Mouse (Mus musculus): ENCODE results near the gene Slc37a4. TPM values are rescaled to one million over a fixed set of nuclear protein-coding genes. Genes with fewer than 3 reads are reported as not detected.
"Not testable (repeated sequence)": the region's sequence is repeated elsewhere in the genome, so short reads cannot be mapped to it uniquely, and the experiment has no call there.

Gene Slc37a4
- polyA plus RNA-seq, 1 experiment from 2014 or later = 35.9 TPM

- no peak for ATAC-seq
- no peak overlapping the region for H3K4me3 ChIP-seq (replicated peaks)
- WGBS = 95% methylated on average over 6 of the region's 6 CpGs
Observed at GRCm38 (mm10) chr9:44376141-44376540, 20.5 kb upstream of the Slc37a4 start.

GRCm38 (mm10) chr9:44377335-44377734, 19.3 kb upstream of the Slc37a4 start:
- 92% methylated on average over 2 of the region's 2 CpGs for WGBS
- H3K9me3 ChIP-seq; H3K27me3 ChIP-seq; ATAC-seq; H3K27ac ChIP-seq; H3K4me2 ChIP-seq (replicated peaks); H3K4me3 ChIP-seq (replicated peaks); H3K9ac ChIP-seq (replicated peaks): not testable (repeated sequence)
- H3K36me3 ChIP-seq = peaks cover 16% of the 10 kb centered on the region
- peaks cover 29% of the 10 kb centered on the region for H3K4me1 ChIP-seq (replicated peaks)

More at GRCm38 (mm10) chr9:44376141-44376540, 20.5 kb upstream of the Slc37a4 start:
- Histone ChIP-seq H3K4me1 (replicated peaks) (peaks cover 24% of the 10 kb centered on the region), H3K36me3 (peaks cover 4% of the 10 kb centered on the region), H3K27ac (no peak overlapping the region), H3K4me2 (replicated peaks) (no peak overlapping the region), H3K9me3 (no peaks in the 10 kb centered on the region), H3K9ac (replicated peaks) (no peak overlapping the region), H3K27me3 (no peaks in the 10 kb centered on the region)

GRCm38 (mm10) chr9:44378153-44378730, 18.4 kb upstream of the Slc37a4 start:
- Histone ChIP-seq H3K4me1 (replicated peaks) (peaks cover 29% of the 10 kb centered on the region), H3K27ac (peak overlapping the region; percentile 87), H3K36me3 (peaks cover 25% of the 10 kb centered on the region), H3K4me2 (replicated peaks) (peak overlapping the region; percentile 68), H3K27me3 (no peaks in the 10 kb centered on the region), H3K9me3 (no peaks in the 10 kb centered on the region), H3K9ac (replicated peaks) (peak overlapping the region; percentile 68), H3K4me3 (replicated peaks) (peak overlapping the region; percentile 93)
- 92% methylated on average over 5 of the region's 5 CpGs for WGBS
- ATAC-seq = no peak

GRCm38 (mm10) chr9:44379054-44379834, 17.4 kb upstream of the Slc37a4 start, which contains the start of gene Hyou1:
TSS of gene Hyou1 (plus strand) at chr9:44379490.
- no peaks in the 10 kb centered on the region for H3K27me3 ChIP-seq
- peak within 1 kb of the TSS; percentile 95 for H3K9ac ChIP-seq (replicated peaks)
- under 1% methylated on average over 78 of the region's 83 CpGs for WGBS
- H3K9me3 ChIP-seq = no peaks in the 10 kb centered on the region
- H3K4me3 ChIP-seq (replicated peaks) = peak within 1 kb of the TSS; percentile 93
- peak within 1 kb of the TSS; percentile 86 for H3K4me2 ChIP-seq (replicated peaks)
- peak; percentile 98 for ATAC-seq
- H3K27ac ChIP-seq = peak within 1 kb of the TSS; percentile 88
- H3K36me3 ChIP-seq = peaks cover 35% of the 10 kb centered on the region
- H3K4me1 ChIP-seq (replicated peaks) = peaks cover 29% of the 10 kb centered on the region

GRCm38 (mm10) chr9:44379862-44380261, 16.8 kb upstream of the Slc37a4 start:
- peaks cover 29% of the 10 kb centered on the region for H3K4me1 ChIP-seq (replicated peaks)
- H3K9me3 ChIP-seq = no peaks in the 10 kb centered on the region
- H3K36me3 ChIP-seq = peaks cover 41% of the 10 kb centered on the region
- peak overlapping the region; percentile 88 for H3K27ac ChIP-seq
- peak overlapping the region; percentile 86 for H3K4me2 ChIP-seq (replicated peaks)
- no peaks in the 10 kb centered on the region for H3K27me3 ChIP-seq
- peak; percentile 53 for ATAC-seq
- H3K4me3 ChIP-seq (replicated peaks) = peak overlapping the region; percentile 93
- H3K9ac ChIP-seq (replicated peaks) = peak overlapping the region; percentile 95
- WGBS = 12% methylated on average over 15 of the region's 15 CpGs

GRCm38 (mm10) chr9:44384596-44384995, 12.1 kb upstream of the Slc37a4 start:
- Histone ChIP-seq H3K9me3 (no peaks in the 10 kb centered on the region), H3K36me3 (peaks cover 88% of the 10 kb centered on the region), H3K27me3 (no peaks in the 10 kb centered on the region), H3K4me1 (replicated peaks) (peaks cover 18% of the 10 kb centered on the region), H3K9ac (replicated peaks) (no peak overlapping the region), H3K27ac (no peak overlapping the region), H3K4me3 (replicated peaks) (no peak overlapping the region), H3K4me2 (replicated peaks) (no peak overlapping the region)
- 94% methylated on average over 13 of the region's 13 CpGs for WGBS
- no peak for ATAC-seq

- no peaks in the 10 kb centered on the region for H3K27me3 ChIP-seq
- no peak overlapping the region for H3K4me2 ChIP-seq (replicated peaks)
- H3K36me3 ChIP-seq = peaks cover 96% of the 10 kb centered on the region
- no peak overlapping the region for H3K4me3 ChIP-seq (replicated peaks)
- H3K27ac ChIP-seq = no peak overlapping the region
- H3K9me3 ChIP-seq = no peaks in the 10 kb centered on the region
- H3K4me1 ChIP-seq (replicated peaks) = no peaks in the 10 kb centered on the region
- no peak for ATAC-seq
- H3K9ac ChIP-seq (replicated peaks) = no peak overlapping the region
- 77% methylated on average over 3 of the region's 3 CpGs for WGBS
Observed at GRCm38 (mm10) chr9:44387221-44387620, 9.4 kb upstream of the Slc37a4 start.

GRCm38 (mm10) chr9:44389273-44389672, 7.4 kb upstream of the Slc37a4 start:
- H3K27me3 ChIP-seq = no peaks in the 10 kb centered on the region
- H3K27ac ChIP-seq = no peak overlapping the region
- H3K4me2 ChIP-seq (replicated peaks) = no peak overlapping the region
- H3K9ac ChIP-seq (replicated peaks) = no peak overlapping the region
- H3K9me3 ChIP-seq = no peaks in the 10 kb centered on the region
- peaks cover 81% of the 10 kb centered on the region for H3K36me3 ChIP-seq
- WGBS = 61% methylated on average over 8 of the region's 8 CpGs
- ATAC-seq = no peak
- H3K4me3 ChIP-seq (replicated peaks) = no peak overlapping the region
- H3K4me1 ChIP-seq (replicated peaks) = no peaks in the 10 kb centered on the region

GRCm38 (mm10) chr9:44391466-44391865, 5.2 kb upstream of the Slc37a4 start:
- H3K4me1 ChIP-seq (replicated peaks) = peaks cover 6% of the 10 kb centered on the region
- peak; percentile 52 for ATAC-seq
- peaks cover 59% of the 10 kb centered on the region for H3K36me3 ChIP-seq

GRCm38 (mm10) chr9:44398087-44398486, 1.4 kb downstream of the Slc37a4 start:
- 12% methylated on average over 4 of the region's 4 CpGs for WGBS
- Histone ChIP-seq H3K27ac (peak overlapping the region; percentile 4; the same call in 1 of the 2 replicates), H3K9ac (replicated peaks) (peak overlapping the region; percentile 83), H3K4me3 (replicated peaks) (peak overlapping the region; percentile 75), H3K4me2 (replicated peaks) (peak overlapping the region; percentile 84), H3K9me3 (no peaks in the 10 kb centered on the region), H3K36me3 (peaks cover 47% of the 10 kb centered on the region), H3K27me3 (no peaks in the 10 kb centered on the region), H3K4me1 (replicated peaks) (peaks cover 28% of the 10 kb centered on the region)
- no peak for ATAC-seq

More at GRCm38 (mm10) chr9:44391466-44391865, 5.2 kb upstream of the Slc37a4 start:
- H3K9me3 ChIP-seq = no peaks in the 10 kb centered on the region
- H3K9ac ChIP-seq (replicated peaks) = no peak overlapping the region
- 46% methylated on average over 4 of the region's 4 CpGs for WGBS
- no peak overlapping the region for H3K27ac ChIP-seq
- H3K4me3 ChIP-seq (replicated peaks) = no peak overlapping the region
- H3K4me2 ChIP-seq (replicated peaks) = no peak overlapping the region
- H3K27me3 ChIP-seq = no peaks in the 10 kb centered on the region

GRCm38 (mm10) chr9:44398551-44398950, 1.9 kb downstream of the Slc37a4 start:
- no peak overlapping the region for H3K27ac ChIP-seq
- 83% methylated on average over 9 of the region's 9 CpGs for WGBS
- no peaks in the 10 kb centered on the region for H3K9me3 ChIP-seq

GRCm38 (mm10) chr9:44399114-44399794, 2.6 kb downstream of the Slc37a4 start:
- H3K4me3 ChIP-seq (replicated peaks) = no peak overlapping the region
- peak overlapping the region; percentile 84; the same call in 1 of the 2 replicates for H3K4me2 ChIP-seq (replicated peaks)
- H3K27ac ChIP-seq = no peak overlapping the region
- ATAC-seq = no peak
- peaks cover 59% of the 10 kb centered on the region for H3K36me3 ChIP-seq
- 82% methylated on average over 13 of the region's 13 CpGs for WGBS
- H3K9ac ChIP-seq (replicated peaks) = peak overlapping the region; percentile 83; the same call in 1 of the 2 replicates
- H3K4me1 ChIP-seq (replicated peaks) = peaks cover 33% of the 10 kb centered on the region
- no peaks in the 10 kb centered on the region for H3K27me3 ChIP-seq
- no peaks in the 10 kb centered on the region for H3K9me3 ChIP-seq

More at GRCm38 (mm10) chr9:44398551-44398950, 1.9 kb downstream of the Slc37a4 start:
- H3K4me2 ChIP-seq (replicated peaks) = peak overlapping the region; percentile 84
- ATAC-seq = no peak
- 0 out of 2 replicates have a peak overlapping the region, but pooled peaks have one; percentile 75 for H3K4me3 ChIP-seq (replicated peaks)
- no peaks in the 10 kb centered on the region for H3K27me3 ChIP-seq
- H3K9ac ChIP-seq (replicated peaks) = peak overlapping the region; percentile 83
- H3K4me1 ChIP-seq (replicated peaks) = peaks cover 29% of the 10 kb centered on the region
- H3K36me3 ChIP-seq = peaks cover 52% of the 10 kb centered on the region

All from midbrain, embryonic 13.5 days (tissue).